Comparison of ENCODE assay signal across 9 mouse cellular contexts in genomic region chr9:117008194-117008593, GRCm38 (mm10).
"Had no signal": no experiment of that assay in that cellular context is flagged by ENCODE, and none has a peak within 500 bp of the region (broad histone marks: within the 10 kb centered on the region; RNA-seq: fewer than 3 reads in every experiment).

No protein-coding gene starts in this region.

- ATAC-seq: liver, embryonic 12.5 days; midbrain, embryonic 13.5 days had no signal

- H3K4me3 ChIP-seq: layer of hippocampus, adult 2 months; limb, embryonic 13.5 days; liver, embryonic 12.5 days; lung, embryonic 15.5 days; midbrain, embryonic 13.5 days; stomach, embryonic 15.5 days had no signal

- H3K4me1 ChIP-seq: limb, embryonic 13.5 days; liver, embryonic 12.5 days; lung, embryonic 15.5 days; midbrain, embryonic 13.5 days; stomach, embryonic 15.5 days had no signal

- H3K36me3 ChIP-seq: limb, embryonic 13.5 days; liver, embryonic 12.5 days; lung, embryonic 15.5 days; midbrain, embryonic 13.5 days; stomach, embryonic 15.5 days had no signal

- H3K27me3 ChIP-seq: limb, embryonic 13.5 days; liver, embryonic 12.5 days; lung, embryonic 15.5 days; midbrain, embryonic 13.5 days; stomach, embryonic 15.5 days had no signal

- H3K9ac ChIP-seq: limb, embryonic 13.5 days; liver, embryonic 12.5 days; lung, embryonic 15.5 days; midbrain, embryonic 13.5 days; stomach, embryonic 15.5 days had no signal

- H3K4me2 ChIP-seq: limb, embryonic 13.5 days; liver, embryonic 12.5 days; lung, embryonic 15.5 days; midbrain, embryonic 13.5 days; stomach, embryonic 15.5 days had no signal

- DNase-seq: right cerebral cortex, postnatal 14 days; thymus, adult 2 months; thymus, postnatal 25 days had no signal

- H3K9me3 ChIP-seq: limb, embryonic 13.5 days; liver, embryonic 12.5 days; lung, embryonic 15.5 days; midbrain, embryonic 13.5 days; stomach, embryonic 15.5 days had no signal

- H3K27ac ChIP-seq: layer of hippocampus, adult 2 months; limb, embryonic 13.5 days; liver, embryonic 12.5 days; lung, embryonic 15.5 days; midbrain, embryonic 13.5 days; stomach, embryonic 15.5 days had no signal
